Mouse (Mus musculus) neural tube, embryonic 13.5 days (tissue): ENCODE data around the gene Rnf169. TPM values are rescaled to one million over a fixed set of nuclear protein-coding genes. Genes with fewer than 3 reads are reported as not detected.

Experiments used
- ATAC-seq: fragments of 200-750 bp; cut with Nextera tagmentation; 2 replicates; pipeline ENCODE4 v1.8.0; 2017; ENCODE audit warnings: low read depth, mild to moderate bottlenecking, moderate TSS enrichment, moderate library complexity
- H3K27ac ChIP-seq: fragments of 300-500 bp; sonication (generic); replicated peaks from 2 replicates; pipeline ENCODE4 v1.5.1; 2015; ENCODE audit warnings: moderate library complexity, mild to moderate bottlenecking, inconsistent platforms
- H3K27me3 ChIP-seq: fragments of 300-500 bp; sonication (generic); 2 replicates; pipeline ENCODE4 v1.6.1; 2015; ENCODE audit warnings: mild to moderate bottlenecking, inconsistent platforms
- H3K36me3 ChIP-seq: fragments of 300-500 bp; sonication (generic); 2 replicates; pipeline ENCODE4 v1.6.1; 2015; ENCODE audit warnings: mild to moderate bottlenecking, inconsistent platforms
- H3K4me1 ChIP-seq: fragments of 300-500 bp; sonication (generic); replicated peaks from 2 replicates; pipeline ENCODE4 v1.6.1; 2015; ENCODE audit warnings: inconsistent platforms
- H3K4me2 ChIP-seq: fragments of 300-500 bp; sonication (generic); 2 replicates; pipeline ENCODE4 v1.6.1; 2015; ENCODE audit warnings: inconsistent platforms, mild to moderate bottlenecking, moderate library complexity
- H3K4me3 ChIP-seq: fragments of 300-500 bp; sonication (generic); 2 replicates; pipeline ENCODE4 v1.5.1; 2015; ENCODE audit warnings: mild to moderate bottlenecking, inconsistent platforms
- H3K9ac ChIP-seq: fragments of 300-500 bp; sonication (generic); 2 replicates; pipeline ENCODE4 v1.6.1; 2015; ENCODE audit warnings: moderate library complexity, mild to moderate bottlenecking, inconsistent platforms
- H3K9me3 ChIP-seq: fragments of 300-500 bp; sonication (generic); 2 replicates; pipeline ENCODE4 v1.6.1; 2016; ENCODE audit warnings: inconsistent platforms
- WGBS: fragments of 180-500 bp; shearing (Covaris S2); methylation state at CpG from one replicate; pipeline ENCODE4 v1.1.7; 2015; 5-methylcytosine and 5-hydroxymethylcytosine counted together
- polyA plus RNA-seq: library from polyadenylated mRNA; unstranded; fragments of >200 nt; fragmentation: Nextera tagmentation; extraction: Ambion mirVana; gene quantifications from 2 replicates; pipeline ENCODE4 v1.2.1, GENCODE M21; 2015

Rnf169 gene
- polyA plus RNA-seq, 1 experiment from 2014 or later: 4.5 TPM

DNA sequence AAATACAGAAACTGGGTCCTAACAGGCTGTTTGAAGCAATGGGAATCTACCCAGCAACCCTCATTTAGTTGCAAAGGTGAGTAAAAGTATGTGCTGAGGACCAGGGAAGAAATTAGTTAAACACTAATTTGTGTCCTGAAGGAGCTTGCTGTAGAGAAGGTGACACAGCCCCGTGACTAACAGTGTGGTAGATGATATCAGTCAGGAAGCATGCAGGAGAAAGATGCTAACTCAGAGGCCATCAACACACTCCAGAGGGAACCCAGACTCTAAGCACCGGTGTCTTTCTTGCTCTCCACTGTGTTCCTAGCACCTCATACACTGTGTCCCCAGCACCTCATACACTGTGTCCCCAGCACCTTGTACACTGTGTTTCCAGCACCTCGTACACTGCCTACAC, 18.4 kb upstream of the Rnf169 start:
- no peak overlapping the region for H3K4me2 ChIP-seq
- H3K4me1 ChIP-seq: no peaks in the 10 kb centered on the region
- no peak overlapping the region for H3K4me3 ChIP-seq
- no peak for ATAC-seq
- peaks cover under 1% of the 10 kb centered on the region; the same call in 1 of the 2 replicates for H3K27me3 ChIP-seq
- no peaks in the 10 kb centered on the region for H3K9me3 ChIP-seq
- WGBS: 95% methylated on average over 3 of the region's 3 CpGs
- no peak overlapping the region for H3K9ac ChIP-seq
- H3K36me3 ChIP-seq: no peaks in the 10 kb centered on the region
- no peak overlapping the region for H3K27ac ChIP-seq

DNA sequence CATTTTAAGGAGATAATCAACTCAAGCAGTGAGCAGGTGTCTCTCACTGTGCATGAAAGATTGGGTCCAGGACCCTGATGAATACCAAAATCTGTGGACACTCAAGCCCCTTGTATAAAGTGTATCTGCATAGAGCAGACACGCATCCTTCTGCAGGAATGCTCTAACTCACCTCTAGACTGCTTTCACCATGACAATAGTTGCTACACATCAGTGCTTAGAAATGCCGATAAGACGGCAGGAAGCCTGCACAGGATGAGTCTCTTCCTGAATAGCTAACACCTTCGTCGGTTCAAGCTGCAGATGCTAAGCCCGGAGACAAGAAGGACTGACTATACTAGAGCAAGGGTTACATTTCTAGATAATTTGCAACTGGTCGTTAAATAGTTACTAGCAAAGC, 14.9 kb upstream of the Rnf169 start:
- Histone ChIP-seq H3K36me3 (no peaks in the 10 kb centered on the region), H3K9me3 (no peaks in the 10 kb centered on the region), H3K4me2 (no peak overlapping the region), H3K27me3 (no peaks in the 10 kb centered on the region), H3K4me1 (no peaks in the 10 kb centered on the region), H3K27ac (no peak overlapping the region), H3K4me3 (no peak overlapping the region), H3K9ac (no peak overlapping the region)
- WGBS: 75% methylated on average over 7 of the region's 7 CpGs
- no peak for ATAC-seq

DNA sequence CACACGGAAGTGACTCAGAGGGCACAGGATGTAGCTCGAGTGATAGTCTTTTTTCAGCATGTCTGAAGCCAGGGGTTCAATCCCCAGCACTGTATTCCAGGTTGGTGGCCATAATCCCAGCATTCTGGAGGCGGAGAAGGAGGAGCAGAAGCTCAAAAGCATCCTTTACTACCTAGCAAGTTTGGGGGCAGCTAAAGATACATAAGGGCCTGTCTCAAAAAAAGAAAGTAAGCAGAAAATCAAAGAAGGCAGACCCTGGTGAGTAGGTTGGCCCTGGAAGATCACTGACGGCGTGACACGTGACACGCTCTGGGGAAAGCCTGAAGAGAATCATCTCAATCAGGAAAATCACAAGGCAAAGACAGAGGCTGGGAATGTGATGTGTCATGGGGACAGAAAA, 12.9 kb upstream of the Rnf169 start:
- no peak overlapping the region for H3K9ac ChIP-seq
- no peak overlapping the region for H3K4me3 ChIP-seq
- ATAC-seq: no peak
- no peak overlapping the region for H3K4me2 ChIP-seq
- no peaks in the 10 kb centered on the region for H3K9me3 ChIP-seq
- H3K4me1 ChIP-seq: no peaks in the 10 kb centered on the region
- 89% methylated on average over 7 of the region's 7 CpGs for WGBS
- no peak overlapping the region for H3K27ac ChIP-seq
- H3K36me3 ChIP-seq: no peaks in the 10 kb centered on the region
- no peaks in the 10 kb centered on the region for H3K27me3 ChIP-seq

DNA sequence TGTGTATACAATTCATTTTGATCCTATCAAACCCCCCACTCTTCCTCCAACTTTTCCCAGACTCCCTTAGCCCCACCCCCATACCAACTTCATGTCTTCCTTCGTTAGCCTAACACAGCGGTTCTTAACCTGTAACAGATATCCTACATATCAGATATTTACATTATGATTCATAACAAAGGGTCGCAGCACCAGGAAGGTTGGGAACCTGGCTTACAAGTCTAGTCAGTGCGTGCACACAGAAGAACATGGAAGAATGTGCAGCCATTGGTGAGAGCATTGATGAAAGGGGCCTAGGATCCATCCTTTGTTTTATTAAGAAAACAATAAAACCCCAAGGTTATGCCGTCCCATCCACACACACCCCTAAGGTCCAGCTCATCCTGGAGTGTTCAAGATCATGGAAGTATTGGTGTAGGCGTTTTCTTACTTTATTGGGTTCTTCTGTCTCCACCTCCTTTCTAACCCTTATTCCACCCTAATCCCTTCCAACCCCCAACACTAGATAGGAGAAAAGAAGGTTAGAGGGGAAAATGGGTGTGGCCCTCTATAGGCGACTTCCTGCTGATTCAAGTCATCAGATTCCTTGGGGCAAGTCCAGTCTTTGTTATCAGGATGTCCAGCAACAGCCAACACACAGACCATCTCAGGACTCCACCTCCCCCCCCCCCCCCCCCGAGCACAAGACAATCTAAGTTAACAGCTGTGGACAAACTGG, 10.9 kb upstream of the Rnf169 start:
- H3K9me3 ChIP-seq: no peaks in the 10 kb centered on the region
- H3K27me3 ChIP-seq: no peaks in the 10 kb centered on the region
- no peak overlapping the region for H3K27ac ChIP-seq
- H3K4me1 ChIP-seq: no peaks in the 10 kb centered on the region
- 87% methylated on average over 8 of the region's 8 CpGs for WGBS
- no peak overlapping the region for H3K4me2 ChIP-seq
- ATAC-seq: no peak
- no peak overlapping the region for H3K4me3 ChIP-seq
- H3K36me3 ChIP-seq: no peaks in the 10 kb centered on the region
- no peak overlapping the region for H3K9ac ChIP-seq

DNA sequence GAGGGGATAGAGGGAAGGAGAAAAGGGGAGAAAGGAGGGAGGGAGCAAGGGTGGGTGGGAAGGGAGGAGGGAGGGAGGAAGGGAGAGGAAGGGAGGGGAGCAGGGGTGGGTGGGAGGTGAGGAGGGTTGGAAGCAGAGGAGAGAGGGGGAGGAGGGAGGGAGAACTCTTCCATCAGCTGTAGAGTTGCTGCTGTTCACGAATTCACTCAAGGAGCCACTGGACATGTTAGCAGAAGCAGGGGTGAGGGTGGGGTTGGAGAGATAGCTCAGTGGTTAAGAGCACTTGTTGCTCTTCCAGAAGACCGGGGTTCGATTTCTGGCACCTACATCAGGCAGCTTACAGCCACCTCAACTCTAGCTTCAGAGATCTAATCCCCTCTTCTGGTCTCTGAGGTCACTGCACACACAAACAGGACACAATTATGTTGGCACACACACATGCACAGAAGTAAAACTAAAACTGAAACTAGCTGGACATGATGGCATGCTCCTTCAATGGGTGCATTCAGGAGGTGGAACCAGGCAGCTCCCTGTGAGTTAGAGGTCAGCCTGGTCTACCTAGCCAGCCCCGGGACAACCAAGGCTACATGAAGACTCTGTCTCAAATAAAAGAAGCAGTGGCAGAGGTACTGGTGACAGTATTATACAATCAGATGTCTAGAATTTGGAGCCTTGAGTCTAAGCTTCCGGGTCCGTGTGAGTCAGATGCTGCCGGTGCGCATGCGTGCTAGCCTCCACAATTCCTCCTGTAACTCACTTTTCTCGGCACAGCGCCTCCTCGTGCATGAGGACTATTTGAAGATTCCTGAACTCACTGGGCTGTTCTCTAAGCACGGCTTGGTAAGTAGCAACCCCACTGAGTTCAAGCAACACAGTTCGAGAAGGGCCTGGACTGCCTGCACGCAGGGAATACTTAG, 9.9 kb upstream of the Rnf169 start:
- Histone ChIP-seq H3K4me2 (peak overlapping the region; percentile 24; the same call in 1 of the 2 replicates), H3K27ac (no peak overlapping the region)

DNA sequence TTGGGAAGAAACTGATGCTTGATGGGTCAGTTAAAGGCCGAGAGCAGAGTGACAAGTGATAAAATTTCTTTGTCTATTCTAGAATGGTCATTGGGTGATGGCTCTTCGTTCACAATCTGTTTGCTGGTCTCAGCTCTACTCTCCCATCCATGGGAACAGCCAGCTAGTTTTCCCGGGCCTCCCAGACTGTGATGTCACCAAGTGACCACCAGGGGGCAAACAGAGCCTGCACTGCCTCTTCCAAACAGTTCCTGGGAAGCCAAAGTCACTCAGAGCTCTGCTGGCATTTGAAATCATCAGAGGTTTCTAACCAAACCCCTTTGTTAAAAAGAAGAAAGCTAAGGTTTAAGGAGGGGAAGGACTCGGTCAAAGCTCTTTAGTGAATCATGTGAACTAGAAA, 8.5 kb upstream of the Rnf169 start:
- no peaks in the 10 kb centered on the region for H3K9me3 ChIP-seq
- 4% methylated on average over 4 of the region's 4 CpGs for WGBS
- H3K4me2 ChIP-seq: no peak overlapping the region
- H3K36me3 ChIP-seq: no peaks in the 10 kb centered on the region
- H3K9ac ChIP-seq: no peak overlapping the region
- H3K4me3 ChIP-seq: no peak overlapping the region
- ATAC-seq: no peak; the same call in 1 of the 2 replicates
- no peak overlapping the region for H3K27ac ChIP-seq
- H3K4me1 ChIP-seq: no peaks in the 10 kb centered on the region
- no peaks in the 10 kb centered on the region for H3K27me3 ChIP-seq

More for the DNA sequence above, 9.9 kb upstream of the Rnf169 start:
- Histone ChIP-seq H3K4me3 (no peak overlapping the region), H3K9ac (no peak overlapping the region), H3K4me1 (no peaks in the 10 kb centered on the region), H3K9me3 (no peaks in the 10 kb centered on the region), H3K36me3 (no peaks in the 10 kb centered on the region), H3K27me3 (no peaks in the 10 kb centered on the region)
- no peak for ATAC-seq
- WGBS: 64% methylated on average over 15 of the region's 15 CpGs

DNA sequence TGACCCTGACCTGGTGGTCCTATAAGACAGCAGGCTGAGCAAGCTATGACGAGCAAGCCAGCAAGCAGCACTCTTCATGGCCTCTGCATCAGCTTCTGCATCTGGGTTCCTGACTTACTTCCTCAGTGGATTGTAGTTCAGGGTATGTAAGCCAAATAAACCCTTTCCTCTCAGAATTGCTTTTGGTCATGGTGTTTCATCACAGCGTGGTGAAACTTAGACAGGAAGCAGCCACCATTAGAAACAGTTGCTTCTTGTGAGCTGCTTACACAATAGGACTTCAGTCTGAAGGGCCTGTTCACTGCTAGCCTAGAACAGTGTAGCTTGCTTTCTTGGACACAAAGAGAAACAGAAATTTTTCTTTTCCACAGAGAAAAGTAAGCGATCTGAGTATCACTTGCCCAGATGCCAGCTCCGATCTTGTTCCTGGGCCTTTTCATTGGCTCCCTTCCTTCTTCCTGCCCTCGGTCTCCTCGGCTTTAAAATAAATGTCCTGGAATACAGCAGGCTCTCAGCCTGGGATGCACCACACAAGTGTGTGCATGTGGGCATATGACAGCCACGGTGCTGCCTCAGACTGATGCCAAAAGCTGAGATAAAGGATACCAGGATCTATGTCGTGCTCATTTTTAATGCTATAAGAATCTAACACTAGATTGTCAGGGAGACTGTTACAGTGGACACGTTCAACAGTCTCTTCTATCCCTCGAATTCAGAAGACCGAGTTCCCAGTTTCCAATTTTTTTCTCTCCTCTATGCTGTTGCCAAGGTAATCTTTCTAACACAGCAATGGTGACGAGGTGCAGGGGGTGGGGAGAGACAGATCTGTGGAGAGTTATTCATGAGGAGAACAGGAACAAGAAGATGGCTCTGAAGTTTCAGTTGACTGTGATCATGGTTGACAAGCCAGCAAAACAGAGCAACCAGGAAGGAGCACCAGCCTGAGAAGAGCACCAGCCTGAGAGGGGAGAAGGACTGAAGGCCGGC, 2.3 kb upstream of the Rnf169 start:
- Histone ChIP-seq H3K9ac (no peak overlapping the region), H3K36me3 (no peaks in the 10 kb centered on the region), H3K27ac (no peak overlapping the region), H3K4me1 (peaks cover 26% of the 10 kb centered on the region), H3K27me3 (no peaks in the 10 kb centered on the region), H3K4me3 (no peak overlapping the region), H3K9me3 (no peaks in the 10 kb centered on the region), H3K4me2 (no peak overlapping the region)
- ATAC-seq: no peak
- WGBS: 84% methylated on average over 13 of the region's 13 CpGs

DNA sequence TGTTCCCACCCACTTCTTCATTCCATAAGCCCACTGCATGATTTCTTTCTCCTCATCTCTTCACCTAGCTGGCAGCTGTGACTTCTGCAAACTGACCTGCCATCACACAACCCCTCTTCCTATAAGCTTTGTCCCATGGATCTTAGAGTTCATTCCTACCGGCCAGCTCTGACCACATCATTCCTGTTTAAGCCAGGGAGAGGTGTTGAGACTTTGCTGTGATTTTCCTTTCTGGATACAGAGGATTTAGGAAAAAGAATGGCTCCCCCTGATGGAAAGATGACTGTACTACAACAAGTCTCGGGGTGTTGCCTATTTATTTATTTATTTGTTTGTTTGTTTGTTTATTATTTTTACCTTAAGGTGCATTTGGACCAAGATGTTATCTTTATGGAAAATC, 1.1 kb upstream of the Rnf169 start:
- H3K4me1 ChIP-seq: peaks cover 28% of the 10 kb centered on the region
- H3K4me2 ChIP-seq: no peak overlapping the region
- peak overlapping the region; percentile 31; the same call in 1 of the 2 replicates for H3K9ac ChIP-seq
- H3K27ac ChIP-seq: peak overlapping the region; percentile 66
- ATAC-seq: no peak
- no peaks in the 10 kb centered on the region for H3K27me3 ChIP-seq
- no peaks in the 10 kb centered on the region for H3K36me3 ChIP-seq
- H3K9me3 ChIP-seq: no peaks in the 10 kb centered on the region
- H3K4me3 ChIP-seq: no peak overlapping the region
- WGBS: 11% methylated on average over 2 of the region's 2 CpGs

DNA sequence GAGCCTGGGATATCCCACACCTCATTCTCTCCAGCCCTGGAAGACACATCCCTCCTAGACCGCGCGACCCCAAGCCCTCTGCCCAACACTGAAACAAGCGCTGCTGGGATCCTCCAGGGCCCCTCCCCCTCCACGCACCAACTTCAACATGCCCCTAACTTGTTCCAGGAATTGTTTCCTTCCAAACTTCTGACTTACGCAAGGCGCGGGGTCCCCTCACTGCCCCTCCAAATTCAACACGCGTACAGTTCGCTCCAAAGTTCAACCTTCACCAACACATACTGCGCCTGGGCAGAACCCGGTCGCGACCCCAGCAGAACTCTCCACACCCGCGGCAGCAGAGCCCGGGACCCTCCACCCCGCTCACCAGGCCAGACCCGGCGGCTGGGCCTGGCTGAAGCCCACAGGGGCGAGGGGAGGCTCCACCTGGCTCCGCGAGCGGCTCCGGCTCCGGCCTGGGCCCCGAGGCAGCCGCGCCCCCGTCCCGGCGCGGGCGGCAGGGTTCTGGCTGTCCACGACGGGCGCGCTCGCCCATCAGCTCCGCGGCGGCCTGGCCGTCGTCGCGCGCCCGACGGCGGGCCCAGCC, 609 bp downstream of the Rnf169 start:
- H3K4me2 ChIP-seq: peak overlapping the region; percentile 82

DNA sequence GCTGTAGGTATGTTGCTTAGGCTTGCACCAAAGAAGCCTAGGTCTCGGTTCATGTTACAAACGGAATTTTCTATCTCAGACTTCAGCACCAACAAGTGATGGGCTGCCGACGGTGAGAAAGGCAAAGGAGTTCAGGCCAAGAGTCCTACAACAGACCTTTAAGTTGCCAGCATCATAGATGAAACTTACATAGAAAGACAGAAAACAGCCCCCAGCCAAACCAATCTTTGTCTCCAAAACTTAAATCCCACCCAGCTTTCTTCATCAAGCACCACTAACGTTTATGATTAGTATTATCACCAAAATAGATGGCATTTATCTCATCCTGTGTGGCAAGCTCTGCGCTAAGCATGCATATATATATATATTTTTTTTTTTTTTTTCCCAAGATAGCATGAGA, 1.2 kb downstream of the Rnf169 start:
- H3K9me3 ChIP-seq: no peaks in the 10 kb centered on the region
- peak overlapping the region; percentile 82 for H3K4me2 ChIP-seq
- no peaks in the 10 kb centered on the region for H3K27me3 ChIP-seq
- WGBS: 16% methylated on average over 6 of the region's 6 CpGs
- H3K4me3 ChIP-seq: peak overlapping the region; percentile 96
- no peaks in the 10 kb centered on the region for H3K36me3 ChIP-seq
- peaks cover 40% of the 10 kb centered on the region for H3K4me1 ChIP-seq
- peak overlapping the region; percentile 98 for H3K27ac ChIP-seq
- no peak for ATAC-seq
- peak overlapping the region; percentile 94 for H3K9ac ChIP-seq

More for the DNA sequence above, 609 bp downstream of the Rnf169 start:
- Histone ChIP-seq H3K27me3 (no peaks in the 10 kb centered on the region), H3K36me3 (no peaks in the 10 kb centered on the region), H3K9ac (peak overlapping the region; percentile 94), H3K27ac (peak overlapping the region; percentile 98), H3K4me1 (peaks cover 34% of the 10 kb centered on the region), H3K9me3 (no peaks in the 10 kb centered on the region), H3K4me3 (peak overlapping the region; percentile 96)
- WGBS: under 1% methylated on average over 50 of the region's 51 CpGs
- peak; percentile 83 for ATAC-seq

DNA sequence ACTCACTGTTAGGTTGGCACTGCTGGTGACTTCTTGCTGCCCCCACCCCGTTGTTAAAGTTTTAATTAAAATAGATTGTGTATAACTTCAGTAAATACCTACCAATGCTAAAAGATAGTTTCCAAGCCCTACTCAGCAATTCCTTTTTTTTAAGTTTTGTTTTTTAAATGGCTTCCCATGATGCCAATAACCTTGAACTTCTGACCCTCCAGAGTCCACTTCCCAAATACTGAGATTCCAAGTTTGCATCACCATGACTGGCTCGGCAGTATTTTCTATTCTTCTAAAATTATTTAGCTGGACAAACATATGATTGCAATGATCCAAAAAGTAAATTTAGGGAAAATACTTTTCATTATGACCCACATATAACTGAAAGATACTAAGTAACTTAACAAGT, 2.2 kb downstream of the Rnf169 start:
- Histone ChIP-seq H3K4me2 (no peak overlapping the region), H3K27me3 (no peaks in the 10 kb centered on the region), H3K9ac (no peak overlapping the region), H3K36me3 (no peaks in the 10 kb centered on the region), H3K4me3 (no peak overlapping the region), H3K9me3 (no peaks in the 10 kb centered on the region), H3K4me1 (peaks cover 48% of the 10 kb centered on the region), H3K27ac (no peak overlapping the region)
- ATAC-seq: no peak
- 85% methylated on average over 2 of the region's 2 CpGs for WGBS
